Mouse (Mus musculus) adrenal gland, adult 10 weeks (tissue): Measurements from ENCODE around the gene Edn1. TPM values are rescaled to one million over a fixed set of nuclear protein-coding genes. Genes with fewer than 3 reads are reported as not detected.

Source experiments
- polyA plus RNA-seq: library from polyadenylated mRNA; stranded (reverse); fragments of 350-450 nt; fragmentation: Illumina TruSeq; extraction: RNeasy Lipid Tissue Mini Kit (QIAGEN cat#74804); gene quantifications from one replicate; pipeline ENCODE4 v1.2.3, GENCODE M21; 2014; ENCODE audit warnings: low read depth, low replicate concordance

The Edn1 gene
- 1.4 TPM for polyA plus RNA-seq

DNA sequence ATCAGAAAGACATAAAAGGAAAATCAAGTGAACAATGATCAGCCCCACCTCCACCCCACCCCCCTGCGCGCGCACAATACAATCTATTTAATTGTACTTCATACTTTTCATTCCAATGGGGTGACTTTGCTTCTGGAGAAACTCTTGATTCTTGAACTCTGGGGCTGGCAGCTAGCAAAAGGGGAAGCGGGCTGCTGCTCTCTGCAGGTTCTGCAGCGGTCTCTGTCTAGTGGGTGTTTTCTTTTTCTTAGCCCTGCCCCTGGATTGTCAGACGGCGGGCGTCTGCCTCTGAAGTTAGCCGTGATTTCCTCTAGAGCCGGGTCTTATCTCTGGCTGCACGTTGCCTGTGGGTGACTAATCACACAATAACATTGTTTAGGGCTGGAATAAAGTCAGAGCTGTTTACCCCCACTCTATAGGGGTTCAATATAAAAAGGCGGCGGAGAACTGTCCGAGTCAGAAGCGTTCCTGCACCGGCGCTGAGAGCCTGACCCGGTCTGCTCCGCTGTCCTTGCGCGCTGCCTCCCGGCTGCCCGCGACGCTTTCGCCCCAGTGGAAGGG, at the start of gene Edn1:
Gene Edn1, plus strand, starts transcription at position 316 of the 561 bp plus-strand sequence.

Other genes with a start within 250 kb of the Edn1 start
- gene Hivep1, start 249.5 kb upstream of the Edn1 start, polyA plus RNA-seq: 37.6 TPM